Mouse (Mus musculus) embryo, embryonic 9.5 days (tissue): ENCODE measurements around the gene Ifitm6.
"Not testable (repeated sequence)": the region's sequence is repeated elsewhere in the genome, so short reads cannot be mapped to it uniquely, and the experiment has no call there.

Experiments
- DNase-seq: peaks from one replicate; pipeline ENCODE4 v3.0.0-alpha.2; 2017; ENCODE audit errors: extremely low spot score

Ifitm6 gene

DNA sequence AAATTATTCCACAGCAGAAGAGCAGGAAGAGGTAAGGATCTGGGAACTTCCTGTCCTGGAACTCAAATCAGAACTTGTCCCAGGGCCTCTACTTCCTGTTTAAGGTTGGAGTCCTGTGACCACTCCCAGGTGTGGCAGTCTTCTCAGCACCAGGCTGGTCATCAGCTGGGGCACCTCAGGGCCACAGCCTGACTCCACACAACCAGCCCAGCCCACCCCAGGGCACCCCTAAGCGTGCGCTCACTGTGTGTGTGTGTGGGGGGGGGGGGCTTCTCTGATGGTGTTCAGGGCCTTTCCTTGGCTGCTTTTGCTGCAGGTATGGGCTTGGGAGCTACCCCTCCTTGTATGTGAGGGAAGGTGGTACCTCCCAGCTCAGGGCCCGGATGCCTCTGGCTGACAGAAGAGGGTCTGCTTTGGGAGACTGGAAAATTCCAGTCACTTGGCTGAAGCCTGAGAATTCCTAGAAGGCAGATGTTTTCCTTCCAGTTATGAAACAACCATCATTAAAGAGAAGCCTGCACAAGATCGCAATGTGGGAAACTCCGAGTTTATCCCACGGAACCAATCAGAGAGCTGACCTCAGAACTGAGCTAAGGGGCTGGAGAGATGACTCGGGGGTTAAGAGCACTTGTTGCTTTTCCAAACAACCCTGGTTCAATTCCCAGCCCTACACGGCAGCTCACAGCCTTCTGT is 46.1 kb downstream of the Ifitm6 start:
- DNase-seq = no peak

DNA sequence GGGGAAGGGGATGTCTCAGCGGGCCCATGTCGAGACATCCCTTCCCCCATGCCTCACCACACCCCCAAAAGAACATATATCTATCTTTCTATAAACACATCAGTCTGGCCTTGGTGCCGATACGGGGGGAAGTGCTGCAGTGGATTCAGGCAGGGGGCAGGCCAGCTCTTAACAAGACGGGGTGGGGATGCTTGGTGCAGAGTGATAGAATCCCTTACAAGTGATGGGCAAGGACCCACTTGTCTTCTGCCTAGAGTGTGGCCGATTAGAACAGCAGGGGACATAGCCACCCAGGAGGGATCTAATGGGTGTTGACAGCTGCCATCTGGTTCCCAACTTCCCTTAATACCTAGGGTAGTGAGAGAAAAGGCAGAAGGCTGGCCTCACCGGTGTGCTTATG is 46.8 kb downstream of the Ifitm6 start:
- DNase-seq = no peak

DNA sequence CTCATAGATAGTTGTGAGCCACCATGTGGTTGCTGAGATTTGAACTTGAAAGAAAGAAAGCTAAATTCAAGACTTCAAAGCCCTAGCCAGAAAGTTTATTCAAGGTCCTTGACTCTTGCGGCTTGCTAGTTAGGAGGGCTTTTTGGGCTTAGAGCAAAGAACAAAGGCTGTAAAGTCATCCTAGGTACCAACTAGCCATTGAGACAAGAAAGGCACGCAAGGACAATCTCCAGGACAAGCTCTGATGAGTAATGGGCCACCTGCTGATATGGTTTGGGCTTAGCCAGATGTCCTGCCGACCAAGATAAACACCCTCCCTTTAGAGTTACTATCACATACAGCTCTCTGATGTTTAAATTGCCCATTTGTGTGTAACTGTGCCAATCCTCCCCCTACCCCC is 49.0 kb downstream of the Ifitm6 start:
- not testable (repeated sequence) for DNase-seq

DNA sequence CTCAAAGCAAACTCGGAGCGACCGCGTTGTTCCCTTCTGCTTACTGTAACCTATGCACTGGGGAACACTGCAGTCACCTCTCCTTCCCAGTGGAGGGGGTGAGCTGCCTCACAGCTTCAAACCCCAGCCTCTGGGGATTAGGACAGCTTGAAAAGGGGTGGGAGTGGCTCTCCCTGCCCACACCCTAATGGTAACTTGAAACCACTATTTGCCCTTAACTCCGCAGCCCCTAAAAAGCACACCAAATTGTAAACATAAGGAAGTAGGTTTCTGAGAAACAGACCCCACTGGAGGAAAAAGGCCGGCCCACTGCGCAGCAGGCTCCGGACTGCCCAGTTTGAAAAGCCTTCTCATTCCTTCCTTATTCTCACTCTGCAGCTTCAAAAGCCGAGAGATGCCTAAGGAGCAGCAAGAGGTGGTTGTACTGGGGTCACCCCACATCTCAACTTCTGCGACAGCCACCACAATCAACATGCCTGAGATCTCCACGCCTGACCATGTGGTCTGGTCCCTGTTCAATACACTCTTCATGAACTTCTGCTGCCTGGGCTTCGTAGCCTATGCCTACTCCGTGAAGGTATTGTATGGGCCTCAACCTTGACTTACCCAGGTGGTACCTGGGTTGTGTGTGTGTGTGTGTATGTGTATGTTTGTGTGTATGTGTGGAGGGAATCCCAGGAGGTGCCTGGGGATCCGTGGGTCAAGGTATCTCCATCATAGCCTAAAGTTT is 49.7 kb downstream of the Ifitm6 start:
- peak; percentile 57 for DNase-seq

DNA sequence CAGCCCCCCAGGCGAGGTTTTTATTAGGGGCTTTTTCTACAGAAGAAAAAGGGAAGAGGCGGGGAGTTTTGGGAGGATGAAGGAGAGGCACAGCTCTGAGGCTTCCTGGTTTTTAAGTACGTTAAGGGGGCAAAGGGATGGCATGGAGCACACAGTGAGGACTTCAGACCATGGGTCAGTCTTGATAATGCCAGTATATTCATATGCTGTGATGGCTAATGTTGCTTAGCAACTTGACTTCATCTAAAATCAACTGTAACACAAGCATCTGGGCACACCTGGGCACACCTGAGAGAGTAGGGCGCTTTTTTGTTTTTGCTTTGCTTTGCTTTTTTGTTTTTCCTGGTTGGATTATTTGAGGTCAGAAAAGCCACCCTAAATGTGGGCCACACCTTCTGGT is 50.8 kb downstream of the Ifitm6 start, which contains the start of gene Ifitm1:
Gene Ifitm1 (plus strand): TSS at position 301 of the 400 bp plus-strand sequence.
- no peak for DNase-seq
